Mouse (Mus musculus): ENCODE results near the gene Tmem38b.

The Tmem38b gene

GRCm38 (mm10) chr4:53830016-53830415 lies 4.2 kb downstream of the Tmem38b start:
- DNase-seq = no peak

GRCm38 (mm10) chr4:53830579-53830978 lies 4.7 kb downstream of the Tmem38b start:
- DNase-seq = no peak

- DNase-seq = no peak
These were observed 6.5 kb downstream of the Tmem38b start for GRCm38 (mm10) chr4:53832321-53832720.

GRCm38 (mm10) chr4:53836978-53837377 lies 11.1 kb downstream of the Tmem38b start:
- DNase-seq = no peak

- peak; percentile 63 to 66 for DNase-seq
These were observed 14.5 kb downstream of the Tmem38b start for GRCm38 (mm10) chr4:53840158-53840870.

- DNase-seq = no peak
These were observed 17.7 kb downstream of the Tmem38b start for GRCm38 (mm10) chr4:53843553-53843952.

- peak; percentile 35 to 47 for DNase-seq
These were observed 19.2 kb downstream of the Tmem38b start for GRCm38 (mm10) chr4:53844835-53845619.

- DNase-seq = no peak
These were observed 19.8 kb downstream of the Tmem38b start for GRCm38 (mm10) chr4:53845656-53846055.

- no peak for DNase-seq
These were observed 20.5 kb downstream of the Tmem38b start for GRCm38 (mm10) chr4:53846326-53846725.

GRCm38 (mm10) chr4:53847541-53847940 lies 21.7 kb downstream of the Tmem38b start:
- DNase-seq = peak in 1 of 2 experiments; percentile 25

- DNase-seq = no peak
These were observed 22.5 kb downstream of the Tmem38b start for GRCm38 (mm10) chr4:53848308-53848707.

GRCm38 (mm10) chr4:53848816-53849215 lies 23.0 kb downstream of the Tmem38b start:
- no peak for DNase-seq

- no peak for DNase-seq
These were observed 24.0 kb downstream of the Tmem38b start for GRCm38 (mm10) chr4:53849804-53850203.

- no peak for DNase-seq
These were observed 27.5 kb downstream of the Tmem38b start for GRCm38 (mm10) chr4:53853333-53853732.

- DNase-seq = no peak
These were observed 34.1 kb downstream of the Tmem38b start for GRCm38 (mm10) chr4:53859944-53860343.

- no peak for DNase-seq
These were observed 36.3 kb downstream of the Tmem38b start for GRCm38 (mm10) chr4:53862101-53862500.

- DNase-seq = no peak
These were observed 38.4 kb downstream of the Tmem38b start for GRCm38 (mm10) chr4:53864098-53864820.

- DNase-seq = no peak
These were observed 40.6 kb downstream of the Tmem38b start for GRCm38 (mm10) chr4:53866459-53866858.

- no peak for DNase-seq
These were observed 52.9 kb downstream of the Tmem38b start for GRCm38 (mm10) chr4:53878542-53879417.

GRCm38 (mm10) chr4:53882921-53883682 lies 57.3 kb downstream of the Tmem38b start:
- no peak for DNase-seq

All from kidney, postnatal 25 days (tissue).